Mouse (Mus musculus) myocyte (in vitro differentiated cells): ENCODE results near the gene Cib1. TPM values are rescaled to one million over a fixed set of nuclear protein-coding genes. Genes with fewer than 3 reads are reported as not detected.

Source experiments
- H3K27me3 ChIP-seq: one replicate; pipeline ENCODE4 v1.6.1; 2011; ENCODE audit not compliant: control insufficient read depth, insufficient read depth, insufficient read length
- H3K36me3 ChIP-seq: one replicate; pipeline ENCODE4 v1.6.1; 2011; ENCODE audit not compliant: control insufficient read depth, insufficient read depth
- H3K4me2 ChIP-seq: one replicate; pipeline ENCODE4 v1.6.1; 2011; ENCODE audit warnings: low read depth, control low read depth
- H3K4me3 ChIP-seq: one replicate; pipeline ENCODE4 v1.5.1; 2011; ENCODE audit warnings: mild to moderate bottlenecking, control low read depth, moderate library complexity
- H3K79me2 ChIP-seq: one replicate; pipeline ENCODE4 v1.6.1; 2011; ENCODE audit not compliant: control insufficient read depth, insufficient read depth
- H3ac ChIP-seq: one replicate; pipeline ENCODE4 v1.6.1; 2011; ENCODE audit not compliant: control insufficient read depth, insufficient read length
- CEBPB ChIP-seq: IDR thresholded peaks from 2 replicates; pipeline ENCODE4 v1.6.1; 2011; ENCODE audit warnings: mild to moderate bottlenecking, moderate library complexity; ENCODE audit not compliant: poor library complexity, insufficient read depth, severe bottlenecking
- E2F4 ChIP-seq: IDR thresholded peaks from one replicate; pipeline ENCODE4 v1.6.1; 2011; ENCODE audit warnings: mild to moderate bottlenecking, control low read depth, moderate library complexity; ENCODE audit not compliant: insufficient read depth
- MAX ChIP-seq: IDR thresholded peaks from one replicate; pipeline ENCODE4 v1.6.1; 2011; ENCODE audit warnings: low read depth, mild to moderate bottlenecking, control low read depth
- MYOD1 ChIP-seq, 3 experiments: IDR thresholded peaks; one replicate each; pipeline ENCODE4 v1.6.1; 2011; ENCODE audit warnings: control low read depth in 2 of 3, low read depth in 2 of 3, mild to moderate bottlenecking in 2 of 3, moderate library complexity in 1 of 3; ENCODE audit not compliant: insufficient read length in 2 of 3, control insufficient read depth in 1 of 3
- MYOG ChIP-seq, 3 experiments: IDR thresholded peaks; one replicate each; pipeline ENCODE4 v1.6.1; 2011; ENCODE audit warnings: control low read depth in 2 of 3, low read depth in 2 of 3, mild to moderate bottlenecking in 2 of 3; ENCODE audit not compliant: insufficient read length in 2 of 3, control insufficient read depth in 1 of 3, insufficient read depth in 1 of 3
- POLR2A ChIP-seq: IDR thresholded peaks from one replicate; pipeline ENCODE4 v1.6.1; 2011; ENCODE audit warnings: low read depth, mild to moderate bottlenecking, control low read depth, moderate library complexity; ENCODE audit not compliant: insufficient read length
- POLR2AphosphoS2 ChIP-seq: IDR thresholded peaks from one replicate; pipeline ENCODE4 v1.6.1; 2011; ENCODE audit warnings: low read depth, control low read depth; ENCODE audit not compliant: insufficient read length
- REST ChIP-seq: IDR thresholded peaks from one replicate; pipeline ENCODE4 v1.6.1; 2011; ENCODE audit warnings: mild to moderate bottlenecking, control low read depth, moderate library complexity; ENCODE audit not compliant: insufficient read depth, insufficient read length
- SRF ChIP-seq: IDR thresholded peaks from one replicate; pipeline ENCODE4 v1.6.1; 2011; ENCODE audit warnings: low read depth; ENCODE audit not compliant: control insufficient read depth, insufficient read length
- TCF12 ChIP-seq: IDR thresholded peaks from one replicate; pipeline ENCODE4 v1.6.1; 2011; ENCODE audit warnings: mild to moderate bottlenecking, control low read depth; ENCODE audit not compliant: poor library complexity, insufficient read depth, severe bottlenecking
- TCF3 ChIP-seq: IDR thresholded peaks from one replicate; pipeline ENCODE4 v1.6.1; 2011; ENCODE audit warnings: low read depth, control low read depth; ENCODE audit not compliant: insufficient read length
- USF1 ChIP-seq: IDR thresholded peaks from one replicate; pipeline ENCODE4 v1.6.1; 2011; ENCODE audit warnings: low read depth, mild to moderate bottlenecking, control low read depth, moderate library complexity
- polyA plus RNA-seq: library from polyadenylated mRNA; unstranded; fragments of >200 nt; fragmentation: generic; extraction: Trizol; gene quantifications from one replicate; pipeline ENCODE4 v1.2.1, GENCODE M21; 2012; ENCODE audit warnings: missing spikeins

The Cib1 gene
- polyA plus RNA-seq, 1 experiment = 98.7 TPM

DNA sequence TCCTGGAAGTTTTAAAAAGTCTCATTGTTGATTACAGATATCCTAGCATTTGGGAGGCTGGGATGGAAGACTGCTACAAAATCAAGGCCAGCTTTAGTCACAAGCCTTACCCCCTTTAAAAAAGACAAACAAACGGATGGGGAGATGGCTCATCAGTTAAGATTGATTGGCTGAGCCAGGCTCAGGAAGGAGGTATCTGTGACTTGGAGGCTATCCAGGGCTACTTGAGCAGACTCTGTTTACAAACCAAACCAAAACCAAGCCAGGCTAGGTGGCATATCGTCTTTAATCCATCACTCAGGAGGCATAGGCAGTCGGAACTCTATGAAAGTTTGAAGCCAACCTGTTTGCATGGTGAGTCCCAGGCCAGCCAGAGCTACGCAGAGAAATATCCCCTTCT lies 9.0 kb upstream of the Cib1 start:
- H3K27me3 ChIP-seq = no peaks in the 10 kb centered on the region
- no peak overlapping the region for H3K4me3 ChIP-seq
- TF ChIP-seq MYOG (IDR thresholded peaks at IDR 0.05; ENCODE audit: control insufficient read depth in 1 of 3, insufficient read depth in 1 of 3, insufficient read length in 2 of 3, low read depth in 2 of 3) (no peak), TCF12 (no peak), E2F4 (no peak), SRF (no peak), TCF3 (no peak), CEBPB (no peak), MYOD1 (IDR thresholded peaks at IDR 0.05; ENCODE audit: control insufficient read depth in 1 of 3, insufficient read length in 2 of 3, low read depth in 2 of 3) (no peak), REST (no peak), POLR2AphosphoS2 (no peak), POLR2A (no peak), USF1 (no peak), MAX (no peak)
- H3K36me3 ChIP-seq = peaks cover 5% of the 10 kb centered on the region
- no peaks in the 10 kb centered on the region for H3K79me2 ChIP-seq
- H3K4me2 ChIP-seq = no peak overlapping the region
- no peak overlapping the region for H3ac ChIP-seq

GRCm38 (mm10) chr7:80238542-80238941 lies 5.9 kb upstream of the Cib1 start:
- Histone ChIP-seq H3K27me3 (no peaks in the 10 kb centered on the region), H3ac (no peak overlapping the region), H3K36me3 (peaks cover 5% of the 10 kb centered on the region), H3K4me3 (no peak overlapping the region), H3K79me2 (no peaks in the 10 kb centered on the region), H3K4me2 (no peak overlapping the region)
- TF ChIP-seq SRF = no peak
- no peak for TF ChIP-seq MYOD1 (IDR thresholded peaks at IDR 0.05; ENCODE audit: control insufficient read depth in 1 of 3, insufficient read length in 2 of 3, low read depth in 2 of 3)
- TF ChIP-seq MYOG (IDR thresholded peaks at IDR 0.05; ENCODE audit: control insufficient read depth in 1 of 3, insufficient read depth in 1 of 3, insufficient read length in 2 of 3, low read depth in 2 of 3) = no peak
- no peak for TF ChIP-seq E2F4
- no peak for TF ChIP-seq POLR2AphosphoS2
- TF ChIP-seq MAX = no peak
- no peak for TF ChIP-seq TCF12
- no peak for TF ChIP-seq REST
- TF ChIP-seq TCF3 = no peak

DNA sequence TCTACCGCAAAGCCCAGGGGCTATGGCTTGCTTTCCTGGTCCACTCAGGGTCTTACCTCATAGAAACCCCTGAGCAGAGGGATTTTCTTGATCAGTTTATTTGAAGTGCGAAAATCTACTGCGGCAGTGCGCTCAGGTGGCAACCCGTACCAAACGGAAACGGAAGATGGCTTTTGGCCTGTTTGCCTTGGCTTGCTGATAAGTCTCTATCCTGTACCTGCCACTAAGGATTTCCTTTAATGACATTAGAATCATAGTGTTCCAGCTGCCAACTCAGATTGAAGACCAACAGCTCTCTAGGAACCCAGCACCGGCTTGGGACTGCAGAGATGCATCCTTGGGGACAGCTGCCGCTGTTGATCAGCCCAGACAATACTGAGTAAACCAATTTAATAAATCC lies 1.2 kb upstream of the Cib1 start:
- Histone ChIP-seq H3K4me3 (peak overlapping the region; percentile 56), H3K79me2 (peaks cover 4% of the 10 kb centered on the region), H3K4me2 (peak overlapping the region; percentile 86), H3K27me3 (no peaks in the 10 kb centered on the region), H3K36me3 (no peaks in the 10 kb centered on the region), H3ac (no peak overlapping the region)
- TF ChIP-seq MYOD1 (IDR thresholded peaks at IDR 0.05; ENCODE audit: control insufficient read depth in 1 of 3, insufficient read length in 2 of 3, low read depth in 2 of 3) = no peak
- TF ChIP-seq POLR2A = no peak
- no peak for TF ChIP-seq USF1
- TF ChIP-seq REST = no peak
- no peak for TF ChIP-seq TCF12
- TF ChIP-seq CEBPB = no peak
- TF ChIP-seq SRF = no peak
- no peak for TF ChIP-seq TCF3
- TF ChIP-seq MYOG (IDR thresholded peaks at IDR 0.05; ENCODE audit: control insufficient read depth in 1 of 3, insufficient read depth in 1 of 3, insufficient read length in 2 of 3, low read depth in 2 of 3) = no peak
- no peak for TF ChIP-seq MAX
- no peak for TF ChIP-seq E2F4
- no peak for TF ChIP-seq POLR2AphosphoS2

GRCm38 (mm10) chr7:80231971-80232488 lies 583 bp downstream of the Cib1 start:
- peak overlapping the region; percentile 56 for H3K4me3 ChIP-seq
- H3ac ChIP-seq = peak overlapping the region; percentile 39

GRCm38 (mm10) chr7:80230196-80230595 lies 2.4 kb downstream of the Cib1 start:
- no peak for TF ChIP-seq MAX
- TF ChIP-seq POLR2AphosphoS2 = peak; percentile 19
- Histone ChIP-seq H3K4me3 (no peak overlapping the region), H3K4me2 (no peak overlapping the region), H3K27me3 (no peaks in the 10 kb centered on the region), H3ac (no peak overlapping the region), H3K36me3 (no peaks in the 10 kb centered on the region), H3K79me2 (peaks cover 4% of the 10 kb centered on the region)

More at GRCm38 (mm10) chr7:80231971-80232488, 583 bp downstream of the Cib1 start:
- Histone ChIP-seq H3K79me2 (peaks cover 4% of the 10 kb centered on the region), H3K36me3 (no peaks in the 10 kb centered on the region), H3K4me2 (peak overlapping the region; percentile 75), H3K27me3 (no peaks in the 10 kb centered on the region)
- TF ChIP-seq CEBPB = no peak
- no peak for TF ChIP-seq POLR2AphosphoS2
- TF ChIP-seq USF1 = no peak
- TF ChIP-seq MAX = no peak
- no peak for TF ChIP-seq TCF3
- TF ChIP-seq SRF = no peak
- TF ChIP-seq E2F4 = no peak
- TF ChIP-seq MYOD1 (IDR thresholded peaks at IDR 0.05; ENCODE audit: control insufficient read depth in 1 of 3, insufficient read length in 2 of 3, low read depth in 2 of 3) = no peak
- TF ChIP-seq TCF12 = no peak
